Mouse (Mus musculus) liver, postnatal 0 days (tissue): ENCODE data around the gene Sp140.
"Not testable (repeated sequence)": the region's sequence is repeated elsewhere in the genome, so short reads cannot be mapped to it uniquely, and the experiment has no call there.

Source experiments
- CTCF ChIP-seq: sonication (generic); IDR thresholded peaks from 2 replicates; pipeline ENCODE4 v1.5.1; 2016; ENCODE audit warnings: antibody characterized with exemption, low read depth
- EP300 ChIP-seq: IDR thresholded peaks from 2 replicates; pipeline ENCODE4 v1.6.1; 2016; ENCODE audit warnings: antibody characterized with exemption, low read depth, mild to moderate bottlenecking

DNA sequence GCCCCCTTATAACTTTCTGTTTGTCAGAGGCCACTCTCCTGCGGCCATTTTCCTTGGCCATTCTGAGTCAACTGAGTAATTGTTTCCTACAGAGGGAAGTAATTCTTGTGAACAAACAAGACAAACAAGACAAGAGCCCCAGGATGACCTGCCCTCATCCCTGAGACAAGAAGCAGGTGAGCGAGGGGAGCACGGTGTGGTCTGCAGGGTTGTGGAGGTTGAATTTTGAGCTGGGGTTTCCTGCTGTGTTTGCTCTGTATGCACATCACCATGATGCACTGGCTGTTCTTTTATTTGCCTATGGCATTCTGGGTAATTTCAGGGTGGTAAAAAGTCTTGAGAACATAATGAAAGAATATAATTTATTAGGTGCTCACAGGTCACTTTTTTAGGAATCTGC is 14.9 kb downstream of the Sp140 start:
- not testable (repeated sequence) for TF ChIP-seq CTCF, EP300
